Mouse (Mus musculus) megakaryocyte progenitor cell, adult 5-6 weeks (primary cell): ENCODE data around the gene Plekha7. TPM values are rescaled to one million over a fixed set of nuclear protein-coding genes. Genes with fewer than 3 reads are reported as not detected.

ENCODE experiments used
- ATAC-seq: replicated peaks from 2 replicates; pipeline ENCODE4 v1.8.0; 2016; ENCODE audit warnings: mild to moderate bottlenecking, moderate TSS enrichment, inconsistent platforms; ENCODE audit not compliant: poor library complexity
- total RNA-seq, 2 experiments: library from RNA; stranded (forward) in 1 of 2; stranded (reverse) in 1 of 2; fragments of 157-497, 149-512 nt in 1 of 2; fragments of 200-1000 nt in 1 of 2; gene quantifications; 2 replicates each; pipeline versions ENCODE4 v1.2.3 to v1.2.4; 2015 to 2017

The Plekha7 gene
- total RNA-seq, 2 experiments from 2014 or later = 0.42 to 0.62 TPM

DNA sequence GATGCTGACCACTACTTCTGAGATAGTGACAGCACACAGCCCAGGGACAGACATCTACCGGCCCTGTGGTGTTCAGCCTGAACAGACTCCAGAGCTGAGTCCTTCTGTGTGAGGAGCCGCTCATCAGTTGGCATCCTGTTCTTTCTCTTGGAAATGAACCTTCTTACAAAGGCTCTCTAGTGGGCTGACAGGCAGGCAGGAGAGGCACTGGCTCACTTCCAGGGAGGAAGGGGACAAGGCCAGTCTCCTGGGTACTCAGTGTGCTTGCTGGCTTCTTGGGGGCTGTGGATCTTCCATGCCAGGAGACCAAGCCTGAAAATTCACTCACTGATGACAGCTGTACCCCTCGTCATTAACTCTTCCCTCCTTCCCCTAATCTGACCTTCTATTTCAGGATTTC lies 170.5 kb downstream of the Plekha7 start:
- no peak for ATAC-seq

DNA sequence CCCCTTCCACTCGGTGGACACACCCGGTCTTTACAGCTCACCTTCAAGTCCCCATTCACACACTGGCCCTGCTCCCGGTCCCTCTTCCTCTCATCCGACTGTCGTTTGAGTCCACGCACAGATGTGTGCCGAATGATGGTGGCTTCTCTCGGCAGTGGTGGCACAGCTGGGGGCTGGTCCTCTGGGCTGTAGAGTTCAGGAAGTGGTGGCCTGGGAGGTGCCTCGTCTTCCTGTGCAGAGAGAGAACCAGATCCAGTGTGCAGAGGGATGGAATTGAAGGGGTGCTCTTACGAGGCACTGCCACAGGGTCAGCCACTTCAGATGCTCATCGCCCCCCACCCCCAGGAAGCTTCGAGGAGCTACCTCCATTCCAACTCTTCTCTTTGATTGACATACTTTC lies 171.0 kb downstream of the Plekha7 start:
- peak; percentile 38 for ATAC-seq

DNA sequence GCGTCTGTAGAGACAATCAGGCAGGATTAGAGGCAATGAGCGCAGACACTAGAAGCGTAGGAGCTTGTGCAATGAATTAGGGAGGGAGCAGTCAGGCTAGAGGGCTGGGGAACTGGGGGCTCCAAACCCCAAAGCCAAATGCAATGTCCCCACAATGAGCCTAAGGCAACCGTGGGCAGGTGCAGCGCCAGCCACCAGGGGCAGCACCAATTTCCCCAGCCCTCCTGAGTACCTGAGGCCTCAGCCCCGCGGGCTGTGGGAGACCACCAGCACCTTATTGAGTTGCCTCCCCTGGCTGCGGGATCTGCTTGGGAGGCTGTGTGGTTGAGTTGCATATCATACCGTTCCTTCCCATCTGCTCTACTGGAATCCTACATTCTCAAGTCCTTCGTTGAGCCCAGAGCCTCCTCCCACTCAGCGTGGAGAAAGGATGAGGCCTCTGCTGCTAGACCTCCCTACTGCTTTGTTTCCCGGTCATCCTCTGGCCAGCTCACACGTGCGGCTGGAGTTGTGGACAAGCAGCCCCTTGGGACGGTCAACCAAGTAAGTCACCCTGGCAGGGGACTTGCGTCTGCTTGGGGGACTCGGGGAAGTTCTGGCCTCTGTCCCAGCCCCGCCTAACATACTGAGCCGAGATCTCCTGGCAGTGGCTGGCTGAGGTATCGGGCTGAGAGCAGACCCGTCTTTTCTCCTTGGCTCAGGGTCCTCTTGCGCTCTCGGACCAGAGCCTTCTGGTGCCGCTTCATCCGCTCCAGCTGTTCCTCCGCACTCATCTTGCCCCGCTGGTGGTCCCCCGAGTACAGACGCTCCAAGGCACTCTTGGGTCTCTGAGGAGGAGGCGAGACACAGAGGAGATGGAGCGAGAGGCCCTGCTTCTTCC lies 173.5 kb downstream of the Plekha7 start:
- peak; percentile 18; the same call in 1 of the 2 replicates for ATAC-seq

DNA sequence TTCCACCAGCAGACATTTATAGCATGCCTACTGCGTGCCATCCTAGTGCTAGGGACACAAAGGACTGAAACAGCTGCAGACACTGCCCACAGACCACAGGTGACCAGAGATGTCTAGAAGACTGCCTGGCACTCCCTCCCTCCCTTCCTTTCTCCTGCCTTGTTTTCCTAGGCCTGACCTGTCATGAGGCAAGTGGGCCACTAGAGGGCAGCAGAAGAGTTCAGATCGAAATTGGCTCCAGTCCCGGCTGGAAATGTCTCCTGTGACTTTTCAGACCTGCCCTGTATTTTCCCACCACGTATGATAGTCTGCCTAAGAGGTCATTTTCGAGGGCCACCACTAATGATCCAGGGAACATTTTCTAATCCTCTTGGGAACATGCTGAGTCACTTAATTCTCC lies 176.1 kb downstream of the Plekha7 start:
- peak; percentile 79 for ATAC-seq

- peak; percentile 67 for ATAC-seq
Observed at GRCm38 (mm10) chr7:116131390-116131789, 176.8 kb downstream of the Plekha7 start.

DNA sequence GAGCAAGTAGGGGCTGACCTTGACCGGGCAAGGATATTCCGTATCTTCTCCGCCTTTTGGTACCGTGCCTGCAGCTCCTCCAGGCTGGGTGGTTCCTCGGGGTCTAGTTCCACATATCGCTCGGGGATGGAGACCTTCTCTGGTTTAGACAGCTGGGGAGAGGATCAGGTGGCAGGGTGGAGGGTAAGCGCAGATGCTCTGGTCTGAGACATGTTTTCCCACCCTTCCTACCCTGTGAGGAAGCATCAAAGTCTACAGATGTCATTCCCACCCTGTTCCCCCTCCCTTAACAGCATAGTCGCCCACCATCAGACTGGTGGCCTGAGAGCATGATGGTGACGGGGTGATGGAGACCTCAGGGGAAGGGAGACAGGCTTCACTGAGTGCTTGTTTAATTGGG lies 178.8 kb downstream of the Plekha7 start:
- no peak for ATAC-seq

DNA sequence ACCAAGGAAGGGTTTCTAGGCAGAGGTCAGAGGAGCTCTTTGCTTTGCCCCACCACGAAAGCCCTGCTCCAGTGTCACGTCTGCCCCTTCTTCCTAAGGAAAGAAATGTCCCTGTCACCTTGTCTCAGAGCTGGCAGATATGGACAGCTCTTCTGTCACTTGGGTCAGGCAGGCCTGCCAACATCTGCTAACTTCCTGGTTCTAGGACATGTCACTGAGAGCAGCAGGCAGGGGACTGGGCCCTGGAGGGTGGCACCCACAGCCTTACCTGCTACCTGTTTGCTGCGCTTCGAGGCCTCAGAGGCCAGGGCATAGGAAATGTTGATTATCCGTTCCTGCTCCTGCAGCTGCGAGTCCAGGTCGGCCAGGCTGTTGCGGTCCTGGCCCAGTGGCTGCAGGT lies 179.9 kb downstream of the Plekha7 start:
- no peak for ATAC-seq

DNA sequence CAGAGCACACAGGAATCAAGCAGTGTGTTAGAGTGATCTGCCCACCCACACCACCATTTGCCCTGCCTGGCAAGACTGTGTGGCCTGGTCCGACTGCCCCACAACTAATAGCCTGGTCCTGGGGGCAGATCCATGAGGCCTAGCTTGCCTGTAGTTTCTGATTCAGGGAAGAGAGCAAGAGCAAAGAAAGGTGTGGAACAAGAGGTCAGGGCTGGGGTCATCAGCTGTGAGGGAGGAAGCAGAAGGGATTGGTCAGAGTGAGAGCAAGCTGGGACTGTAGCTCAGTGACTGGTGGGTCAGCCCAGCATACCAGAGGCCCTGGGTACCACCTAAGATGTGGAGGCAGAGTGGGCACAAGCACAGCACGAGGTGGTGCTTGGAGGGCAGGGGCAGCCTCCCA lies 181.1 kb downstream of the Plekha7 start:
- ATAC-seq = no peak

DNA sequence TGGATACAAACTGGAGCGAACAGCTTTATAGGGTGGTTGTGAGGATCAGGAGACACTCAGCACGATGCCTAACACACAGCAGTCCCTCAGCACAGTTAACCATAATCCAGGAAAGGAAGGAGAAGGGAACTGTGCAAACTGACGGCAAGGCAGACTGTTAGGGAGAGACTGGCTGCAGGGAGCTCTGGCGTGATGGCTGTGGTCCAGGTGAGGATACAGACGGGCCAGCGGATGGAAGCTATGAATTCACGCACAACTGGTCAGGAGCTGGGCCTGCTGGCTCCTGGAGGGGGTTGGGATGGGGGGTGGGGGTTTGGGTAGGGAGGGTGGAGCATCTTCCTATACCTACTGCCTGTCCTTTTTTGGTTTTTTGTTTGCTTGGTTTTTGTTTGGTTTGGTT lies 182.5 kb downstream of the Plekha7 start:
- ATAC-seq = no peak

GRCm38 (mm10) chr7:116124057-116124456 lies 184.1 kb downstream of the Plekha7 start:
- no peak for ATAC-seq

DNA sequence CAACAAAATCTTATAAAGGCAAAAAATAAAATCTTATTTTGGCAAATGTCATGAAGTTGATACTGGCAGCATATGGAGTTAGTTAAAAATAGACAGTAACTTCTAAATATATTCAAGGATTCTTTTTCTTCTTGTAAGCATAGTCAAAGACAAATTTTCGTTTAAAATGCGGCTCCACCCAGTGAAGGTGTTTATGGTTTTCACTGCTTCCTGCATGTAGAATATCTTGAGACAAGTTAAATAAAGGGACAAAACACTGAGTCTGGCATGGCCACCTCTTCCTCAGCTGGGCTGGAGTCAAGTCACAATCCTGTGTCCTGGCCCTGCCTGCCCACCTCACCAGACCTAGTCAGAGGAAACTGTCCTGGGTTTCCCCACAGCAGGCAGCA lies 184.6 kb downstream of the Plekha7 start:
- ATAC-seq = no peak

GRCm38 (mm10) chr7:116122981-116123596 lies 185.1 kb downstream of the Plekha7 start:
- no peak for ATAC-seq

GRCm38 (mm10) chr7:116121202-116121601 lies 187.0 kb downstream of the Plekha7 start:
- no peak for ATAC-seq

GRCm38 (mm10) chr7:116120737-116121136 lies 187.4 kb downstream of the Plekha7 start:
- no peak for ATAC-seq

DNA sequence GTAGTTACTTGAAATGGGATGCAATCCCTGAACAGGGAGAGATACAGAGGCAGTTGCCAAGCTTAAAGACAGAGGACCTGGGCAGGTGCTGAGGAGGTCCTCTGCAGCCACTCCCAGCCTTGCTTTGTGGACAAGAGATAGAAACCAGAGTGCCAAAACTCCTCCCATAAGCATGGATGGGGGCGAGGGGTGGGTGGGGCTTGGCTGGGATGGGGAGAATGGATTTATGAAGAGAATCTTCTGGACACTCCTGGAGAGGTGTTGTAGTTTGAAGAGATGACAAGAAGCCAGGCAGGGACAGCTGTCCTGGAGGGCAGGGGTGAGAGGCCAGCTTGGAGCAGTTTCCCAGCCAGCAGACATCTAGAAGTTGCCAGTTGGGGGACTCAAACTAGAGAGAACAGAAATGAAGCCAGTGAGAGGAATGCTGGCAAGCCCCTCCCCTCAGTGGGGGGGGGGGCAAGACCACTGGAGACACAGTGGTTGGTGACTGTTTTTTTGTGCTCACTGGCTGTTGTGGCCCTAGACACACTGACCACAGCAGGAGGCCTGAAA lies 188.8 kb downstream of the Plekha7 start:
- ATAC-seq = no peak

- ATAC-seq = no peak
Observed at GRCm38 (mm10) chr7:116115991-116116390, 192.2 kb downstream of the Plekha7 start.

GRCm38 (mm10) chr7:116115216-116115930 lies 192.8 kb downstream of the Plekha7 start:
- ATAC-seq = no peak

GRCm38 (mm10) chr7:116111546-116111945 lies 196.6 kb downstream of the Plekha7 start:
- ATAC-seq = no peak

- ATAC-seq = no peak
Observed at GRCm38 (mm10) chr7:116110661-116111060, 197.5 kb downstream of the Plekha7 start.

- ATAC-seq = no peak
Observed at GRCm38 (mm10) chr7:116103091-116103490, 205.1 kb downstream of the Plekha7 start.

DNA sequence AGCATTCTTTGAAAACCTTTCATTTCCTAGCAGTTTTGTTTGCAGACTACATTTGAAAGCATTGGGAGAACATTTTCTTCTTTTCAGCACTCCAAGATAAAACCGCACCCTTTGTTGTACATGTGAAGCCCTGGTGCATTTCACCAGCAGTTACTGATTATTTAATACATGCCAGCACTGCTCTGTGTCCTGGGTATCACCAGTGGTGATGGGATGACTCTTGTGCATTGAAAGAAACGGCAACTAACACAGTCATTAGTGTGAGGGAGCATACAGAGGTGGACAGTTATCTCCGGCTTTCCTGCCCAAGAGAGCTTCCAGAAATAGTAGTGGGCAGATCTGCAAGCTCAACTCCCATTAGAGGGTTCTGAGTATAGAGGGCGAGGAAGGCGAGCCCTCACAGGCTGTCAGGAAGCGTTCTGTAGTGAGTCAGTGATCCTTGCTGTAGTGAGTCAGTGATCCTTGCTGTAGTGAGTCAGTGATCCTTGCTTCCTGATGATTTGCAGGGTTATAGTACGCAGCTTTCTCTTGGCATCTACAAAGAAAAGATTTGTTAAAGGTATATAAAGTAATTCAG lies 208.1 kb downstream of the Plekha7 start:
- ATAC-seq = no peak
